Mouse (Mus musculus) midbrain, embryonic 16.5 days (tissue): Measurements from ENCODE around the gene Nkd1. TPM values are rescaled to one million over a fixed set of nuclear protein-coding genes. Genes with fewer than 3 reads are reported as not detected.

ENCODE experiments used
- ATAC-seq: fragments of 200-750 bp; cut with Nextera tagmentation; 2 replicates; pipeline ENCODE4 v1.8.0; 2017; ENCODE audit warnings: moderate TSS enrichment
- H3K27ac ChIP-seq: fragments of 300-500 bp; sonication (generic); 2 replicates; pipeline ENCODE4 v1.5.1; 2014; ENCODE audit warnings: mild to moderate bottlenecking, low read length, mixed read lengths
- H3K27me3 ChIP-seq: fragments of 300-500 bp; sonication (generic); 2 replicates; pipeline ENCODE4 v1.6.1; 2014; ENCODE audit warnings: low read depth, low read length, mixed read lengths; ENCODE audit not compliant: control insufficient read depth, insufficient read depth
- H3K36me3 ChIP-seq: fragments of 300-500 bp; sonication (generic); 2 replicates; pipeline ENCODE4 v1.6.1; 2014; ENCODE audit warnings: mild to moderate bottlenecking, low read length, moderate library complexity, mixed read lengths; ENCODE audit not compliant: control insufficient read depth, insufficient read depth
- H3K4me1 ChIP-seq: fragments of 300-500 bp; sonication (generic); 2 replicates; pipeline ENCODE4 v1.6.1; 2014; ENCODE audit warnings: mild to moderate bottlenecking, low read length, mixed read lengths; ENCODE audit not compliant: control insufficient read depth, insufficient read depth
- H3K4me2 ChIP-seq: fragments of 300-500 bp; sonication (generic); 2 replicates; pipeline ENCODE4 v1.6.1; 2014; ENCODE audit warnings: mild to moderate bottlenecking, low read length, mixed read lengths
- H3K4me3 ChIP-seq: fragments of 300-500 bp; sonication (generic); 2 replicates; pipeline ENCODE4 v1.5.1; 2014; ENCODE audit warnings: low read depth, mild to moderate bottlenecking, low read length, moderate library complexity, mixed read lengths
- H3K9ac ChIP-seq: fragments of 300-500 bp; sonication (generic); 2 replicates; pipeline ENCODE4 v1.6.1; 2014; ENCODE audit warnings: low read depth, low read length, mixed read lengths
- H3K9me3 ChIP-seq: fragments of 300-500 bp; sonication (generic); replicated peaks from 2 replicates; pipeline ENCODE4 v1.6.1; 2014; ENCODE audit warnings: mild to moderate bottlenecking, low read length, mixed read lengths; ENCODE audit not compliant: control insufficient read depth, poor library complexity, severe bottlenecking
- WGBS: fragments of 180-500 bp; shearing (Covaris S2); extraction: QIAGEN DNeasy Blood & Tissue Kit; methylation state at CpG from one replicate; pipeline ENCODE4 v1.1.7; 2014; 5-methylcytosine and 5-hydroxymethylcytosine counted together
- polyA plus RNA-seq: library from polyadenylated mRNA; unstranded; fragments of >200 nt; fragmentation: Nextera tagmentation; extraction: Ambion mirVana; gene quantifications from 2 replicates; pipeline ENCODE4 v1.2.1, GENCODE M21; 2015

The Nkd1 gene
- polyA plus RNA-seq, 1 experiment from 2014 or later, result 53.9 TPM

DNA sequence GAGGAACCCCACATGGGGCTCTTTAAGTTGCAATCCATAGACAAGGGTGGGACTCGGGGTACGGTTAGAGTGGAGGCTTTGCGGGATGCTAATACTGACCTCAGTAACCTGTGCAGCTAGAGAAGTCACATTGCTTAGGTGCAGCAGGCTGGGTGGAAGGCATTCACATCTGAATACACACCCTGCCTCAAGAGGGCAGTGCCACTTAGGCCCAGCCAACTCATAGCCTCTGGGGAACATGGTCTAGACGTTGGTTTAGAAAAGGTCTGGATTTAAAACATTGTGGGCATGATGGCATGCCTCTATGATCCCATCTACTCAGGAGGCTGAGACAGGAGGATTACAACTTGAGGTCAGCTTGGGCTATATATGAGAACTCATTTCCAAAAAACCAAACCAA lies 8.6 kb downstream of the Nkd1 start:
- no peak overlapping the region for H3K4me2 ChIP-seq
- no peak overlapping the region for H3K9ac ChIP-seq
- no peaks in the 10 kb centered on the region for H3K27me3 ChIP-seq
- WGBS, result 84% methylated on average over 4 of the region's 4 CpGs
- no peak for ATAC-seq
- no peak overlapping the region for H3K4me3 ChIP-seq
- H3K4me1 ChIP-seq, result peaks cover 8% of the 10 kb centered on the region; the same call in 1 of the 2 replicates
- H3K36me3 ChIP-seq, result no peaks in the 10 kb centered on the region
- H3K9me3 ChIP-seq, result no peaks in the 10 kb centered on the region
- no peak overlapping the region for H3K27ac ChIP-seq

DNA sequence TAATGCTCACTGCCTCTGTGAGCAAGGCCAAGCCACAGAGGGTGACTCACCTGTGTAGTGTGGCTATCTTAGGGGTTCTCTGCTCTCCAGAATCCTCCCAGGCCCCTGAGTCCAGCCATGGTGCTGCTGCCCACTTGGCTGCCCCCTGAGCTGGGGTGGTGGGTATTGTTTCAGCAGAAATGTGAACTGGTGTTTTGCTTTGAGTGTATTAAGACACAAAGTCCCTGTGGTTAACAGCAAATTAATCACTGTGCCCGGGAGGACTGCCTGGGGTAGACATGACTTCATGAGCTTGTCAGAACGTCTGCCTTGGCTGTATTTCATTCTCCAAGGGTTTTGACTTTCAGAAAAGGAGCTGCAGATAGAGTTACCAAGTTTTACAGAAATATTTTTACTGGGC lies 15.9 kb downstream of the Nkd1 start:
- ATAC-seq, result no peak
- 63% methylated on average over 2 of the region's 2 CpGs for WGBS
- Histone ChIP-seq H3K9ac (no peak overlapping the region), H3K27ac (no peak overlapping the region), H3K4me1 (no peaks in the 10 kb centered on the region), H3K9me3 (no peaks in the 10 kb centered on the region), H3K4me2 (no peak overlapping the region), H3K27me3 (no peaks in the 10 kb centered on the region), H3K4me3 (no peak overlapping the region), H3K36me3 (no peaks in the 10 kb centered on the region)

DNA sequence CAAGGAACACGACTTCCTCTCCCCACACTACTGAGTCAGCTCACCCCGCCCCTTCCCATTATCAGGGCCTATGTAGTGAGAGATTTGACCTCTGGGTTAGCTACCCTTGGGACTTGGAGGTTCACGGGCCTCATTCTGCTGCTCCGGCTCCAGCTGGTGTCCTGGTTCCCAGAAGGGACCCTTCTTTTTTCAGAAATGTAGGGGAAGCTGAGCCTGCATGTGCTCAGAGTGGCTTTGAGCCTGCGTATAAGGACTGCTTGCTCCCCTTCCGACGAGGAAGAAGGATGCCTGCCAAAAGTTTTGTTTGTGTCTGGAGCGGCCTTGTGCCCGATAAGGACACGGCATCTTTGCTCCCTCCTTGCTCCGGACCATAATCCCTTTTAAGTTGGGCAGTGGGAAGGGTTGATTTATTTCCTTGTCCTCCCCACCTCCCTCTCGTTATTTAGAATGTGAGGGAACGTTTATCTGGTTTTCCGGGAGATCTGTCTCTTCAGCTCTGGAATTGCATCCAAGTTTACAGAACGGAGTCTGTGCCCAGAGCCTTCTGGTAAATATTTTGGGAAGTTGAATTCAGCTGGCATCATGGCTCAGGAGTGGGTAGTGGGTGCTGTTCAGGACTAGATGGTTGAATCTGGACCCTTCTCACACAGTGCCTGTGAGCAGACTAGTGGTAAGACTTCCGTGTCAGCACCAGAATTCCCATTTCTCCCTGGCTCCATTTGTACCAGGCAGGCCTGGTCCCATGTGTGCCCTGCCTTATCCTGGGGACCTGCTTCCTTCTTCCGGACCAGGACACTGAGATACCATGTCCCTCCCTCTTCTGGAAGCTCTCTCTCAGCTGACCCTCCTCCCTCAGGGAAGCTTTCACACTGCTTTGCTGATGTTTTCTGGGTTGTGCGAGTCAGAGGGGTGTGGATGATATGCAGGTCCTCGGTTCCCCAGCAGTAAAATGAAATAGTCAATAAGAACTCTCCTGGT lies 17.1 kb downstream of the Nkd1 start:
- H3K9ac ChIP-seq, result no peak overlapping the region
- ATAC-seq, result no peak
- no peaks in the 10 kb centered on the region for H3K36me3 ChIP-seq
- H3K27me3 ChIP-seq, result no peaks in the 10 kb centered on the region
- WGBS, result 68% methylated on average over 19 of the region's 19 CpGs
- H3K4me1 ChIP-seq, result no peaks in the 10 kb centered on the region; the same call in 1 of the 2 replicates
- H3K4me2 ChIP-seq, result no peak overlapping the region
- H3K27ac ChIP-seq, result no peak overlapping the region
- H3K9me3 ChIP-seq, result no peaks in the 10 kb centered on the region
- H3K4me3 ChIP-seq, result no peak overlapping the region

DNA sequence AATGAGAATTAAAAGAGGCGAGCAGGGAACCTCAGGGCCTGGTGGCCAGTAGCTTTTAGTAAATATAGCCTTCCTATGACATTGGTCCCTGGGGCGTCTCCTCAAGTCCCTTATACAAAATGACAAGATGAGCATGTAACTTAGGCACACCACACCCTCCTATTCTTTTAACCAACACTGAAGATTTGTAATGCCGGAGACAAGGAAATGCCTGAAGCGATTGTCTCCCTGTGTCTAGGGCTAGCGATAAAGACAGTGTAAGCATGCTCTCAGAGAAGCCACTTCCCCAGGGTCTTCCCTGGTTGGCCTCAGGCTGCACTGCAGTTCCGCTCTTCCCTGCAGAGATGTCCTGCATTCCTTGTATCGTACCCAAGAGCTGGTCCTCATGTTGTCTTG lies 17.8 kb downstream of the Nkd1 start:
- 81% methylated on average over 7 of the region's 7 CpGs for WGBS
- H3K4me1 ChIP-seq, result no peaks in the 10 kb centered on the region; the same call in 1 of the 2 replicates
- no peaks in the 10 kb centered on the region for H3K9me3 ChIP-seq
- no peak overlapping the region for H3K4me2 ChIP-seq
- H3K27ac ChIP-seq, result no peak overlapping the region
- no peak for ATAC-seq
- H3K27me3 ChIP-seq, result no peaks in the 10 kb centered on the region
- no peaks in the 10 kb centered on the region for H3K36me3 ChIP-seq
- H3K4me3 ChIP-seq, result no peak overlapping the region
- H3K9ac ChIP-seq, result no peak overlapping the region

DNA sequence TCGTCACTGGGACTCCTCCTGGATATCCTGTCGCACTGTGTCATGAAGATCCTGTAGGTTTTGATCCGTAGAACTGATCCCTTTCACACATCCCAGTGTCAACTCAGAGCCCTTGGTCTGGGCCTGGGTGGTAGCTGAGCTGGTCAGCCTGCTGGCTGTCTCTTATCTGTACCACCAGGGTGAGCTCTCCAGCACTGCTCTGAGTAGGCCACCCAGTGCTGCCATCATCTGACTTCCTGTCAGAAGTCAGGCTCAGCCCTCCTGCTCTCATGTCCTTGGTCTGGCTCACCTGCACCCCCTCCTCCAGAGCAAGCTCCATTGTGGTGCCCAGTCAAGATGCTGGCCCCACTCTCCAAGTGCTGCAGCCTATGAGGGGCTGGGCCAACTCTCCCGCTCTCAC lies 18.8 kb downstream of the Nkd1 start:
- H3K27me3 ChIP-seq, result no peaks in the 10 kb centered on the region
- WGBS, result 86% methylated on average over 4 of the region's 4 CpGs
- ATAC-seq, result no peak

DNA sequence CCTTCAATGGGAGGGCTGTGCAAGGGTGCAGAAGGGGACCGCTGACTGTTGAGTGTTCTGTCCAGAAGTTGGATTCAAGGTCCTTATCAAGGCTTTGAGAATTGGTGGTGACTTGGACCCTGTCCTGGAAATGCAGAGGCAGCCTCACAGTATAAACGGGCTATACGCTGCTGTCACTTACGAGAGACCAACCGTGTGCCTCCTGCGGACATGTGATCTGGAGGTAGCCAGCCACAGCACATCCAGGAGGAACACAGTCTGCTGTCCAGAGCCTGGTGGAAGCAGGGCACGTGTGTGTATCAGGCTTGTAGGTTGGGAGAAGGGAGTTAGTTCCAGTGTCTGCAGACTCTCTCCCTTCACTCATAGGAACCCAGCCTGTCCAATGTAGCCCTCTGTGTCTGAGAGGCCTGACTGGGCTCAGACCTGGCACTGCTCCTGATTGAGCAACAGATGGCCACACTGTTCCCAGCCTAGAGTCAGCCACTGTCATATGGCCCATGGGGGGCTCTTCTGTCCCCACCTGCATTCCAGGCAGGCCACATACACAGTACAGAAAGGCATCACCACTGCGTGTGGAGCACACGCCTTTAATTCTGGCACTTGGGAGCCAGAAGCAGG lies 21.6 kb downstream of the Nkd1 start:
- ATAC-seq, result no peak
- H3K4me1 ChIP-seq, result no peaks in the 10 kb centered on the region; the same call in 1 of the 2 replicates
- WGBS, result 90% methylated on average over 9 of the region's 9 CpGs
- no peak overlapping the region for H3K4me2 ChIP-seq
- no peak overlapping the region for H3K27ac ChIP-seq
- H3K36me3 ChIP-seq, result no peaks in the 10 kb centered on the region
- no peaks in the 10 kb centered on the region for H3K27me3 ChIP-seq
- H3K9ac ChIP-seq, result no peak overlapping the region
- no peaks in the 10 kb centered on the region for H3K9me3 ChIP-seq
- H3K4me3 ChIP-seq, result no peak overlapping the region

More for the DNA sequence above, 18.8 kb downstream of the Nkd1 start:
- H3K4me3 ChIP-seq, result no peak overlapping the region
- H3K27ac ChIP-seq, result no peak overlapping the region
- H3K9ac ChIP-seq, result no peak overlapping the region
- H3K4me1 ChIP-seq, result no peaks in the 10 kb centered on the region; the same call in 1 of the 2 replicates
- H3K4me2 ChIP-seq, result no peak overlapping the region
- no peaks in the 10 kb centered on the region for H3K36me3 ChIP-seq
- H3K9me3 ChIP-seq, result no peaks in the 10 kb centered on the region

DNA sequence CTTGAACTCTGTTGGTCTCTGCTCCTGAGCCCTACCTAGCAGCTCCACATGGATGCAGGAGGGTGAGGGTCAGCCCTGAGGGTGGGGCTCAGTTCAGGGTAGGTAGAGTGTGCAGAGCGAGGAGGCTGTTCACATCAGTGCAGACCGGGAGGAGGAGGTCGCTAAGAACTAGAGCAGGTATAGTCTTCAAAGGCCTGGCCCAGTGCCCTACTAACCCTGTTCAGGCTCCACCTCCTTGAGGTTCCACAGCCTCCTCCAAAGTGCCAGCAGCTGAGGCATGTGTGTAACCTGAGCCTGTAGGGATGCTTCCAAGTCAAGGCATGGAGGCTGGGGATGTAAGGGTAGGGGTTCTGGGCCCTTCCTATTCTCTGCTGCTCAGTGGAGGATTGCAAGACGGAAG lies 23.5 kb downstream of the Nkd1 start:
- WGBS, result 87% methylated on average over 4 of the region's 4 CpGs
- Histone ChIP-seq H3K9ac (no peak overlapping the region), H3K36me3 (peaks cover 3% of the 10 kb centered on the region; the same call in 1 of the 2 replicates), H3K27me3 (no peaks in the 10 kb centered on the region), H3K4me3 (no peak overlapping the region), H3K27ac (no peak overlapping the region), H3K4me2 (no peak overlapping the region), H3K9me3 (no peaks in the 10 kb centered on the region), H3K4me1 (no peaks in the 10 kb centered on the region; the same call in 1 of the 2 replicates)
- ATAC-seq, result no peak

DNA sequence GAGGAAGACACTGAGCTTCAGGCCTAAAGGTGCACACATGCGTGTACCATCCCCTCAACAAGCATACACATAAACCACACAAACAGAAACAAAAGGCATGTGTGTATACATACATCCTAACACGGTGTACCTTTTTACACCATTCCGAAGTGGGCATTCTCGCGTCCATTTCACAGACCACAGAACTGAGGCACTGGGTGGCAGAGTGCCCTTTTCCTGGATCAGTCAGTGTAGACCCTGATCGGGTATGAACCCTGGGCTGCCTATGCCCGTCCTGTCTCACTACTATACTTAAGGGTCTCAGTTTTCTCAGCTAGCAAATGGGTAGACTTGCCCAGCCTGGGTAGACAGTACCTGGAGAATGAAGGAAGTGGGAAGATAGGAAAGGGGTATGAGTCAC lies 24.3 kb downstream of the Nkd1 start:
- Histone ChIP-seq H3K4me3 (no peak overlapping the region), H3K4me2 (no peak overlapping the region), H3K9ac (no peak overlapping the region), H3K36me3 (peaks cover 3% of the 10 kb centered on the region; the same call in 1 of the 2 replicates), H3K27ac (no peak overlapping the region), H3K9me3 (no peaks in the 10 kb centered on the region), H3K27me3 (no peaks in the 10 kb centered on the region), H3K4me1 (no peaks in the 10 kb centered on the region; the same call in 1 of the 2 replicates)
- no peak for ATAC-seq
- WGBS, result 98% methylated on average over 7 of the region's 7 CpGs
